In the genomic region with DNA sequence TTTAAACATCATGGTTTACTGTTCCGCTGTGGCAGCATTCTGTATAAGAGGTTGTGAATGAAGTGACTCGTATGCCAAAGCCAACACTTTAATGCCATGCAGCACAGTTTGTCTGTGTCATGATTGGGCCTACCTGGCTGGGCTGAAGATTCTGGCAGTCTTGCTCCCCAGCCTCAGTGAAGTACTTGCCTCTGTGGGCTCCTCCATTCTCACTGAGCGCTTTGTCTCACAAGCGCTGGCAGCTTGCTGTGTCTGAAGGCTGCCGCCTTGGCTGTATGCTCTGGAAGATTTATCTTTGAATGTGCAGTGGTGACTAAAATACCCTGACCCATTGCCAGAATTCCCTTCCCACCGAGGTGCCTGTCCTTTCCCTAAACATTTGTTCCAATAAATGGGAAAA, we compare ENCODE assay signal across 14 mouse cellular contexts.
A peak's percentile ranks its signal among the peaks of the same experiment; 100 is the strongest.
DNase-seq lines count a peak whose midpoint lies in the region; ATAC-seq and TF ChIP-seq lines count a peak whose summit lies in the region.
"Had no signal": no experiment of that assay in that cellular context is flagged by ENCODE, and none has a peak within 500 bp of the region (broad histone marks: within the 10 kb centered on the region; RNA-seq: fewer than 3 reads in every experiment).

No protein-coding gene starts in this region.

- H3K4me1 ChIP-seq in heart, embryonic 11.5 days (ENCODE audit: control insufficient read depth, insufficient read depth, low read length) = peaks cover 11% of the 10 kb centered on the region
- peaks cover 7 to 26% of the 10 kb centered on the region in 2 experiments for H3K4me1 ChIP-seq in heart, embryonic 14.5 days (ENCODE audit: control insufficient read depth in 2 of 2, insufficient read depth in 2 of 2, low read length in 2 of 2)
- H3K4me1 ChIP-seq in stomach, postnatal 0 days (replicated peaks; ENCODE audit: control insufficient read depth, insufficient read depth) = no peaks in the 10 kb centered on the region
- H3K4me1 ChIP-seq: limb, embryonic 15.5 days had no signal

- H3K27ac ChIP-seq in heart, embryonic 11.5 days (ENCODE audit: low read depth, low read length) = no peak overlapping the region
- H3K27ac ChIP-seq in heart, embryonic 14.5 days (replicated peaks in 1 of 2; ENCODE audit: control insufficient read depth in 1 of 2, insufficient read depth in 1 of 2, low read depth in 2 of 2, low read length in 2 of 2) = peak overlapping the region in 1 of 2 experiments; percentile 24; a peak in 1 of 4 replicates
- no peak overlapping the region for H3K27ac ChIP-seq in stomach, postnatal 0 days (replicated peaks)
- H3K27ac ChIP-seq: embryonic facial prominence, embryonic 10.5 days; limb, embryonic 15.5 days; midbrain, embryonic 10.5 days had no signal

- H3K4me3 ChIP-seq in heart, embryonic 11.5 days (ENCODE audit: low read depth, low read length) = no peak overlapping the region
- H3K4me3 ChIP-seq in heart, embryonic 14.5 days (ENCODE audit: control insufficient read depth in 1 of 2, insufficient read depth in 1 of 2, low read depth in 1 of 2, low read length in 2 of 2) = no peak overlapping the region
- H3K4me3 ChIP-seq in stomach, postnatal 0 days (ENCODE audit: low read depth, low read length) = no peak overlapping the region
- H3K4me3 ChIP-seq: embryonic facial prominence, embryonic 10.5 days; limb, embryonic 15.5 days; midbrain, embryonic 10.5 days had no signal

- no peak for ATAC-seq in heart, embryonic 11.5 days (replicated peaks; ENCODE audit: insufficient number of reproducible peaks, low FRiP score, low TSS enrichment)
- ATAC-seq in heart, embryonic 14.5 days (ENCODE audit: insufficient number of reproducible peaks, insufficient read depth, low FRiP score, low read depth) = no peak
- no peak for ATAC-seq in stomach, postnatal 0 days (ENCODE audit: low FRiP score, low TSS enrichment)

- no peaks in the 10 kb centered on the region for H3K36me3 ChIP-seq in heart, embryonic 11.5 days (ENCODE audit: control insufficient read depth, insufficient read depth, low read length)
- no peaks in the 10 kb centered on the region for H3K36me3 ChIP-seq in heart, embryonic 14.5 days (ENCODE audit: control insufficient read depth, insufficient read depth, low read length)
- no peaks in the 10 kb centered on the region for H3K36me3 ChIP-seq in stomach, postnatal 0 days (ENCODE audit: control insufficient read depth, insufficient read depth, low read length)
- H3K36me3 ChIP-seq: limb, embryonic 15.5 days; midbrain, embryonic 10.5 days had no signal

- no peaks in the 10 kb centered on the region for H3K9me3 ChIP-seq in heart, embryonic 11.5 days (replicated peaks; ENCODE audit: control insufficient read depth, low read length)
- H3K9me3 ChIP-seq in heart, embryonic 14.5 days (ENCODE audit: control insufficient read depth, low read length) = no peaks in the 10 kb centered on the region
- no peaks in the 10 kb centered on the region for H3K9me3 ChIP-seq in stomach, postnatal 0 days (ENCODE audit: control insufficient read depth, low read length)
- H3K9me3 ChIP-seq: embryonic facial prominence, embryonic 10.5 days; limb, embryonic 15.5 days; midbrain, embryonic 10.5 days had no signal

- peak; percentile 83 for DNase-seq in heart, adult 11 months
- DNase-seq in Muller cell, postnatal 12 days (ENCODE audit: inconsistent ontology term) = peak; percentile 42
- DNase-seq in adrenal gland, postnatal 36 days = peak; percentile 48 to 51
- no peak for DNase-seq in stomach, postnatal 0 days (ENCODE audit: low spot score)
- DNase-seq in c-Kit-positive CD71-positive TER-119-positive erythroid progenitor cells, embryonic 14.5 days (ENCODE audit: low spot score) = no peak
- DNase-seq in layer of hippocampus, adult 18-20 months (ENCODE audit: low spot score in 2 of 2) = no peak
- DNase-seq: gastrocnemius, postnatal 25 days; kidney, postnatal 25 days; thymus, postnatal 14 days had no signal

- H3K4me2 ChIP-seq in heart, embryonic 11.5 days = no peak overlapping the region
- 0 out of 2 replicates have a peak overlapping the region, but pooled peaks have one; percentile 8 for H3K4me2 ChIP-seq in heart, embryonic 14.5 days (ENCODE audit: low read length)
- no peak overlapping the region for H3K4me2 ChIP-seq in stomach, postnatal 0 days (replicated peaks; ENCODE audit: low read depth)
- H3K4me2 ChIP-seq: limb, embryonic 15.5 days had no signal

- H3K27me3 ChIP-seq in heart, embryonic 11.5 days (ENCODE audit: control insufficient read depth, insufficient read depth, low read length) = no peaks in the 10 kb centered on the region
- H3K27me3 ChIP-seq in heart, embryonic 14.5 days (ENCODE audit: control insufficient read depth, insufficient read depth, low read length) = no peaks in the 10 kb centered on the region
- H3K27me3 ChIP-seq in stomach, postnatal 0 days (ENCODE audit: control insufficient read depth, insufficient read depth, low read length) = no peaks in the 10 kb centered on the region
- H3K27me3 ChIP-seq: limb, embryonic 15.5 days had no signal

- H3K9ac ChIP-seq in heart, embryonic 11.5 days (ENCODE audit: low read depth, low read length) = no peak overlapping the region
- no peak overlapping the region for H3K9ac ChIP-seq in heart, embryonic 14.5 days (ENCODE audit: low read length)
- H3K9ac ChIP-seq in stomach, postnatal 0 days (ENCODE audit: low read length) = no peak overlapping the region
- H3K9ac ChIP-seq: limb, embryonic 15.5 days had no signal

- TF ChIP-seq CTCF in stomach, postnatal 0 days (IDR thresholded peaks at IDR 0.05; ENCODE audit: low read depth) = no peak

- 58% methylated on average over 6 of the region's 6 CpGs for WGBS in heart, embryonic 11.5 days (ENCODE audit: insufficient replicate concordance)
- WGBS in heart, embryonic 14.5 days = 50% methylated on average over 6 of the region's 6 CpGs
- WGBS in stomach, postnatal 0 days = 56% methylated on average over 6 of the region's 6 CpGs

- TF ChIP-seq EP300 in stomach, postnatal 0 days (optimal IDR thresholded peaks at IDR 0.05) = no peak

Comparison
In these comparisons a context has a peak if more than half of its experiments do, and no peak if none do; other contexts are left out.
1. DNase-seq: peak in heart, adult 11 months (single experiment), Muller cell, postnatal 12 days (single experiment) and adrenal gland, postnatal 36 days (2 of 2); none in stomach, postnatal 0 days (single experiment), c-Kit-positive CD71-positive TER-119-positive erythroid progenitor cells, embryonic 14.5 days (single experiment) and layer of hippocampus, adult 18-20 months (0 of 2).